Mouse (Mus musculus) small intestine, adult 2 months (tissue): Measurements from ENCODE around the gene Cobl.

Source experiments
- CTCF ChIP-seq: fragments of 200-500 bp; IDR thresholded peaks from 2 replicates; pipeline ENCODE4 v1.5.1; 2012; ENCODE audit warnings: low read depth, mild to moderate bottlenecking, control low read depth, inconsistent platforms, low read length, moderate library complexity, mixed read lengths; ENCODE audit not compliant: insufficient replicate concordance, insufficient read length; ENCODE audit errors: extremely low read depth
- POLR2A ChIP-seq: fragments of 200-500 bp; IDR thresholded peaks from 2 replicates; pipeline ENCODE4 v1.6.1; 2012; ENCODE audit warnings: low read depth, mild to moderate bottlenecking, control low read depth, inconsistent platforms, low read length, moderate library complexity

DNA sequence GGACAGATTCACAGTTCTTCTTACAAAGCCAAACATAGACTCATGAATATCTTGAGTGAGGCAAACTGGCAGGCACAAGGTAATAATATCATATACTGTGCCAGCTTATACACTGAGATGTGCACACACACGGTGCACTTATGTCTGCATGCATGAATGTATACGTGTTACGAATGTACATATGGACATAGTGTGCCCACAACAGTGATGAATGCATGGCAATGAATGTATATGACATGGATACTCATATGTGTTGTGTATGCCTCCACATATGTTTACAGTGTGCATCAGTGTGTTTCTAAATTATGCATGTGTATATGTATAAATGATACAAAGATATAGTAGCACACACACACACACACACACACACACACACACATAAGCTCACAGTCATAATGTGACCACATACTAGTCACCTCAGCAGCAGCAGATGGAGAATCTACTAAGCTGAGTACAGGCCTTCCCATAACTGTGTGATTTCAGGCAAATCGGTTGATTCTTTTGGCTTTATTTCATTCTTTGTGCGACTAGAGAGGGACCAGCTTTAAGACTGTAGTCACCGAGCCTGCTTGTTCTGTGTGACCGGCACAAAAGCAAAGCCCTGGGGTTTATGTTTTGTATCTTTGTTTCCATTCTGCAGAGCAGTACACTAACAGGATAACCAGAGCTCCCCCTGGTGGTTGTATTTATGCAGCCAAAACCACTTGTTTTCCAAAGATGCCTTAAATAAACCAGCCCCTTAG lies 173.7 kb downstream of the Cobl start:
- TF ChIP-seq POLR2A (no peak), CTCF (peak; percentile 57; the same call in 1 of the 2 replicates)
